Mouse (Mus musculus) liver, embryonic 16.5 days (tissue): ENCODE measurements around the gene Actn2. TPM values are rescaled to one million over a fixed set of nuclear protein-coding genes. Genes with fewer than 3 reads are reported as not detected.
A peak's percentile ranks its signal among the peaks of the same experiment; 100 is the strongest.

ENCODE experiments used
- ATAC-seq: fragments of 200-750 bp; cut with Nextera tagmentation; 2 replicates; pipeline ENCODE4 v1.8.0; 2017; ENCODE audit warnings: low read depth, mild to moderate bottlenecking, moderate number of reproducible peaks, moderate library complexity
- H3K27ac ChIP-seq: fragments of 300-500 bp; sonication (generic); 2 replicates; pipeline ENCODE4 v1.5.1; 2014; ENCODE audit warnings: mild to moderate bottlenecking, low read length
- H3K27me3 ChIP-seq: fragments of 300-500 bp; sonication (generic); 2 replicates; pipeline ENCODE4 v1.6.1; 2014; ENCODE audit warnings: low read depth, low read length, mixed read lengths; ENCODE audit not compliant: control insufficient read depth, insufficient read depth
- H3K36me3 ChIP-seq: fragments of 300-500 bp; sonication (generic); 2 replicates; pipeline ENCODE4 v1.6.1; 2014; ENCODE audit warnings: mild to moderate bottlenecking; ENCODE audit not compliant: control insufficient read depth, insufficient read depth
- H3K4me1 ChIP-seq: fragments of 300-500 bp; sonication (generic); 2 replicates; pipeline ENCODE4 v1.6.1; 2014; ENCODE audit warnings: low read depth, low read length, mixed read lengths; ENCODE audit not compliant: control insufficient read depth
- H3K4me2 ChIP-seq: fragments of 300-500 bp; sonication (generic); 2 replicates; pipeline ENCODE4 v1.6.1; 2014; ENCODE audit warnings: low read depth, low read length, mixed read lengths
- H3K4me3 ChIP-seq: fragments of 300-500 bp; sonication (generic); 2 replicates; pipeline ENCODE4 v1.5.1; 2014; ENCODE audit warnings: low read depth, mild to moderate bottlenecking, low read length
- H3K9ac ChIP-seq: fragments of 300-500 bp; sonication (generic); 2 replicates; pipeline ENCODE4 v1.6.1; 2014; ENCODE audit warnings: low read depth, low read length
- H3K9me3 ChIP-seq: fragments of 300-500 bp; sonication (generic); replicated peaks from 2 replicates; pipeline ENCODE4 v1.6.1; 2016; ENCODE audit warnings: low read length; ENCODE audit not compliant: control insufficient read depth
- WGBS: fragments of 180-500 bp; shearing (Covaris S2); extraction: QIAGEN DNeasy Blood & Tissue Kit; methylation state at CpG from one replicate; pipeline ENCODE4 v1.1.7; 2014; ENCODE audit not compliant: insufficient replicate concordance; 5-methylcytosine and 5-hydroxymethylcytosine counted together
- polyA plus RNA-seq: library from polyadenylated mRNA; unstranded; fragments of >200 nt; fragmentation: Nextera tagmentation; extraction: Ambion mirVana; gene quantifications from 2 replicates; pipeline ENCODE4 v1.2.1, GENCODE M21; 2015

Actn2 gene
- polyA plus RNA-seq = 9.9 and 24.6 TPM in 2 replicates

- H3K27me3 ChIP-seq = peaks cover 6% of the 10 kb centered on the region
- peak within 1 kb of the TSS; percentile 18 for H3K4me2 ChIP-seq
- no peaks in the 10 kb centered on the region; the same call in 1 of the 2 replicates for H3K4me1 ChIP-seq
- H3K36me3 ChIP-seq = no peaks in the 10 kb centered on the region
- no peak within 1 kb of the TSS for H3K4me3 ChIP-seq
- no peak within 1 kb of the TSS for H3K9ac ChIP-seq
- no peaks in the 10 kb centered on the region for H3K9me3 ChIP-seq
- WGBS = 1% methylated on average over 43 of the region's 43 CpGs
- ATAC-seq = peak; percentile 81
- no peak within 1 kb of the TSS for H3K27ac ChIP-seq
Measured at GRCm38 (mm10) chr13:12340183-12340975, at the start of gene Actn2. TSS of gene Actn2 (minus strand) at chr13:12340760.

GRCm38 (mm10) chr13:12386286-12386685, 45.7 kb upstream of the Actn2 start:
- H3K9me3 ChIP-seq = no peaks in the 10 kb centered on the region
- ATAC-seq = no peak
- H3K36me3 ChIP-seq = no peaks in the 10 kb centered on the region
- H3K4me3 ChIP-seq = no peak overlapping the region
- H3K4me1 ChIP-seq = no peaks in the 10 kb centered on the region
- no peak overlapping the region for H3K27ac ChIP-seq
- H3K4me2 ChIP-seq = no peak overlapping the region
- H3K27me3 ChIP-seq = no peaks in the 10 kb centered on the region
- no peak overlapping the region for H3K9ac ChIP-seq

GRCm38 (mm10) chr13:12384796-12385195, 44.2 kb upstream of the Actn2 start:
- no peak for ATAC-seq
- Histone ChIP-seq H3K36me3 (no peaks in the 10 kb centered on the region), H3K4me1 (no peaks in the 10 kb centered on the region), H3K4me2 (no peak overlapping the region), H3K4me3 (no peak overlapping the region), H3K27me3 (no peaks in the 10 kb centered on the region), H3K9ac (no peak overlapping the region), H3K27ac (no peak overlapping the region), H3K9me3 (no peaks in the 10 kb centered on the region)

GRCm38 (mm10) chr13:12376778-12377177, 36.2 kb upstream of the Actn2 start:
- ATAC-seq = no peak
- Histone ChIP-seq H3K4me2 (no peak overlapping the region), H3K27me3 (no peaks in the 10 kb centered on the region), H3K9ac (no peak overlapping the region), H3K9me3 (no peaks in the 10 kb centered on the region), H3K36me3 (no peaks in the 10 kb centered on the region), H3K4me3 (no peak overlapping the region), H3K27ac (no peak overlapping the region), H3K4me1 (no peaks in the 10 kb centered on the region)
- WGBS = 46% methylated on average over 1 of the region's 1 CpGs

- no peaks in the 10 kb centered on the region for H3K36me3 ChIP-seq
- H3K27me3 ChIP-seq = no peaks in the 10 kb centered on the region
- H3K4me2 ChIP-seq = no peak overlapping the region
- H3K9ac ChIP-seq = no peak overlapping the region
- WGBS = 35% methylated on average over 3 of the region's 3 CpGs
- H3K4me1 ChIP-seq = no peaks in the 10 kb centered on the region
- no peak overlapping the region for H3K4me3 ChIP-seq
- no peak for ATAC-seq
- H3K27ac ChIP-seq = no peak overlapping the region
- H3K9me3 ChIP-seq = no peaks in the 10 kb centered on the region
Measured at GRCm38 (mm10) chr13:12372755-12373154, 32.2 kb upstream of the Actn2 start.

- H3K27me3 ChIP-seq = no peaks in the 10 kb centered on the region
- no peak for ATAC-seq
- no peaks in the 10 kb centered on the region for H3K36me3 ChIP-seq
- 64% methylated on average over 11 of the region's 11 CpGs for WGBS
- no peaks in the 10 kb centered on the region for H3K4me1 ChIP-seq
- H3K4me3 ChIP-seq = no peak overlapping the region
- no peak overlapping the region for H3K9ac ChIP-seq
- H3K27ac ChIP-seq = no peak overlapping the region
- H3K4me2 ChIP-seq = no peak overlapping the region
- no peaks in the 10 kb centered on the region for H3K9me3 ChIP-seq
Measured at GRCm38 (mm10) chr13:12369930-12370329, 29.4 kb upstream of the Actn2 start.

GRCm38 (mm10) chr13:12369041-12369621, 28.6 kb upstream of the Actn2 start:
- ATAC-seq = no peak
- H3K4me3 ChIP-seq = no peak overlapping the region
- no peak overlapping the region for H3K27ac ChIP-seq
- WGBS = 48% methylated on average over 8 of the region's 8 CpGs
- no peaks in the 10 kb centered on the region for H3K4me1 ChIP-seq
- no peak overlapping the region for H3K9ac ChIP-seq
- H3K4me2 ChIP-seq = no peak overlapping the region
- no peaks in the 10 kb centered on the region for H3K27me3 ChIP-seq
- H3K9me3 ChIP-seq = no peaks in the 10 kb centered on the region
- H3K36me3 ChIP-seq = no peaks in the 10 kb centered on the region

- ATAC-seq = no peak
- H3K4me3 ChIP-seq = no peak overlapping the region
- WGBS = 64% methylated on average over 4 of the region's 4 CpGs
- no peaks in the 10 kb centered on the region for H3K27me3 ChIP-seq
- no peaks in the 10 kb centered on the region for H3K4me1 ChIP-seq
- H3K36me3 ChIP-seq = no peaks in the 10 kb centered on the region
- no peaks in the 10 kb centered on the region for H3K9me3 ChIP-seq
- H3K27ac ChIP-seq = no peak overlapping the region
- H3K4me2 ChIP-seq = no peak overlapping the region
- no peak overlapping the region for H3K9ac ChIP-seq
Measured at GRCm38 (mm10) chr13:12361486-12361885, 20.9 kb upstream of the Actn2 start.

GRCm38 (mm10) chr13:12357554-12357953, 17.0 kb upstream of the Actn2 start:
- H3K4me1 ChIP-seq = no peaks in the 10 kb centered on the region
- H3K27me3 ChIP-seq = no peaks in the 10 kb centered on the region
- H3K4me2 ChIP-seq = no peak overlapping the region
- no peaks in the 10 kb centered on the region for H3K36me3 ChIP-seq
- no peaks in the 10 kb centered on the region for H3K9me3 ChIP-seq
- ATAC-seq = no peak
- H3K9ac ChIP-seq = no peak overlapping the region
- H3K27ac ChIP-seq = no peak overlapping the region
- no peak overlapping the region for H3K4me3 ChIP-seq
- 71% methylated on average over 5 of the region's 5 CpGs for WGBS
